Mouse (Mus musculus): ENCODE measurements at regions not wholly inside any gene's neighbourhood (a gene's known extent, or its start where the extent isn't known, plus 50 kb on each side); places are given as distances from the start of the nearest gene placed in this dataset.
A peak's percentile ranks its signal among the peaks of the same experiment; 100 is the strongest.

DNA sequence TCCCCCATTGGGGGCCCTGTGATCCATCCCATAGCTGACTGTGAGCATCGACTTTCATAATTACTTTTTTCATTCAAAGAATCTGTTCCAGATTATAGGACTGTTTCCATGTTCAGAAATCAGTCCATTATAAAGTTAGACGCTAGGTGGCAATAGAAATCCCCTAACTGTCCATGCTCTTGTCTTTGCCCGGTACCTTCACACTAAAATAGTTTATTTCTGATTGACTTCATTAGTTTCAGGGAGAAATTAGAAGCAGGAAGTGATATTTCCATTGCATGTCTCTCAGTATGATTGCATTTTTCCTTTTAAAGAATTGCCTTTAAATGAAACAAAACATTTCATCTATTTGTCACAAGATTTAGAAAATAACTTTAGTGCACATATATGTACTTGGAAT is 131.7 kb downstream of the Fbxo8 start:
- no peak for DNase-seq (ENCODE audit: low spot score in 2 of 2)

DNA sequence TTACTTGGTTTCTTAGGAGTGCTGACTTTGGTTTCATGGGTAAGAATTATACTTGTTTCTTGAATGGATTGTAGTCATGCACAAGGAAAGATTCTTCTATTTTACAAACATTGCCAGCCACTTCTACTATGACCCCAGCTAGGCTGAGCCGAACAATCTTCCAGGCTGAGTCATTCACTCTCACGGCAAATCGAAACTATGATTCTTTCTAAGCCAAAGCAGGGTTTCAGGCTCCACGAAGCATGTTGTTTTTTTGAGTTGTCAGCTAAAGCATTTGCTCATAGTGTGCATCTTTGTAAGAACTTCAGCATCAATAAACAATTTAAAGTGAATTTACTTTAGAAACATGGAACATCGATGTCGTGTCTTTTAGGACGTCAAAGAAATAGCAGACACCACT is 133.5 kb downstream of the Fbxo8 start:
- no peak for DNase-seq (ENCODE audit: low spot score in 2 of 2)

DNA sequence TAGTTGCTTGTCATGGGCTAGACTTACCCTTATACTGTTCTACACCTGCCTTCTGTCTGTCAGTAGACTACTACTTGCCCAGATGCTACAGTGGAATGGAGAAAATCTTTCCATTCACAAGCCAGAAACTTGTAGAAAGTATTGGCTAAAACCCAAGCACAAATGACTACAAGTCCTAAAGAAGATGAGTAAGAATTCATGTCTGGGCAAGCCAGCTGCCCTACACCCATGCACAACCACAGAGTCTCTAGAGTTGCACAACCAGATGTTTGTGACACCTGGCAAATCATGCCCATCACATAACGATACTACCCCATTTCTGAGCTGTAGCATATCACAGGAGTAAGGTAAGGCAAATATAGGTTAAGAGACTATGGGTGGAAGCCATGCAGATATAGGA is 144.5 kb downstream of the Fbxo8 start:
- DNase-seq (ENCODE audit: low spot score in 2 of 2), result no peak

DNA sequence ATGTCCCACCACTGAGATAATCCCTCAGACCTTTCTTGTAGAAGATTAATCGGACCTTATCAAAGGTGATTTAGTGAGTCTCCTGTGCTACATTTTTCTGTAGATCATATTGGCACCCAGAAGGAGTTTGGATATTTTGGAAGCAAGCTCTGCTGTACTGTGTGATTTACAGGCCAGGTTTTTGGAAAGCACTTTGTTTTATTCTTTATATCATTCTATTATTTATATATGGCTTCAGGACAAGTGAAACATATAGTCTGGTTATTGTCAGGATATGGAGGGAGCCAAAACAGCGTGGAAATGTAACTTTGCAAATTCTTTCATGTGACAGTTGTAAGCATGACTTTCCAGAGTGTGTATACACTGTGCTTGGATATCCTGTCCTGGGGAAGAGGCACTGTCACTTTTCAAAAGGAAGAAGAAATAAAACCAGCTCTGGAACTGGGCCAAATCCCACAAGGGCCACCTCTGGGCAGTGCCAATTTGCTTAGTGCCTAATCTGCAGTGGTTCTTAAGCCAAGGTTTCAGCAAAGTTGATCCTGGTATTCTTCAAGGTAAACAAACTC is 149.8 kb downstream of the Fbxo8 start:
- no peak for DNase-seq (ENCODE audit: low spot score in 2 of 2)

DNA sequence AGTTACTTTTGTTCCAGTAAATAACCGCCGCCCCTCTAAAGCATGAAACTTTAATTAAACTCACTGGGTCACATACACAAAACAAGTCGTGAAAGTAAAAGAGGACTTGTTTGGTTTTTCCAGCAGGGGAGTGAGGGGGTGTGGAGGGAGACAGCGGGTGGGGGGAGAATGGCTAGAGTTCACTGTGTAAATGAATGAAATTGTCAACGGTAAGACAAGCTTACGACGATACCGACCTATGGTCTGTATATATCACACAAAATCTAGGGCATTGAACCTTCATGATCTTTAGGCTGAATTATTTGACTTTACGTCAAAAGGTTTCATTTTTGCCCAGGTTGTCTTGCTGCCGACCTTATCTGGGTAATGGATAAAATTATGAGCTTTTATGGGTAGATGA is 155.5 kb downstream of the Fbxo8 start:
- no peak for DNase-seq (ENCODE audit: low spot score in 2 of 2)

DNA sequence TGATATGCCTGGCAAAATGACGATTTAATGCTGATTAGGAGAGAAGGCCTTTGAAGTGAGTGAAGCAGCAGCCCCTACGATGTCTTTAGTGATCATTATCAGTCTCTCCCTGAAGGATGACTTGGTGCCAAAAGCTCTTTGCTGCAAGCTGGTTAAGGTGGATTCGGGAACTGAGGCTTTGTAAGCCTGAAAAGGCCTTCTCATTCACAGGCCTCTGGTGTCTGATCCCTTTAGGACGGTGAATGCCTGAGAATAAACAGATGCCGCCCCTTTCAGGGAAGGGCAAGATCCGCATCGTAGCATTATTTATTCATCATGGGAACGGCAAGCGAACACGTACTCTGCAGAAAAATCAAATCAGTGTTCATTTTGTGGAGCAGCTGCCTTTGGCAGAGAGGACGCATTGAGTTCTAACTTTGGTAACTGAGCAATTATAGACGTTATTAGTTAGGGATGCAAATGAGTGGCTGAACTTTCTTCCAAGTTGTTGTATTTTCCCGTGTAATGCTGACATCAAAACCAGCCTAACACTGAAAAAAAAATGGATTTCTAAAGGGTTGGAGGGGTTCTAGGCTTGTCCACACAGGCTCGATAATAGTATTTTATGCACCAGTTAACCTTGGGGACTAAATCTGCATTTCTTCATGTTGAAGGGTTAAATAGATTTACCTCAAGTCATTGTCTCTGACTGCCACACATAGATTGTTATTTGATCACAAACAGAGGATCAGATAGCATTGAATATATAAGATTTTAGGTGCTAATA is 156.2 kb downstream of the Fbxo8 start:
- DNase-seq (ENCODE audit: low spot score in 2 of 2), result peak in 1 of 2 experiments; percentile 2

DNA sequence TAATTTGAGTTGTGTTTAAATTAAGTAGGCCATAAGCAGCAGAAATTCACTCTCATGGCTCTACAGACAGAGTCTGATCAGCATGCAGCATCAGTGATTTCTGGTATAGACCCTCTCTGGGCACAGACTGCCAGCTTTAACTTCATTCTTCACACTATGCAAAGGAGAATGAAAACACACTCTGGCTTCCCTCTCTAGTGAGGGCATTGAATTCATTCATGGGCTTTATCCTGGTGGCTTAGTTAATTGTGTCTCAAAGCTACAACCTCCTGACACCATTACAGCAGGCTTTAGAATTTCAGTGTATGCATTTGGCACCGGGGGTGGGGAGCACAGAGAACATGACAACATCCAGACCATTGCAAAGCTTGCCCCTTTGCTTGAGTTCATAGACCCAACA is 169.1 kb downstream of the Fbxo8 start:
- DNase-seq (ENCODE audit: low spot score in 2 of 2), result no peak

DNA sequence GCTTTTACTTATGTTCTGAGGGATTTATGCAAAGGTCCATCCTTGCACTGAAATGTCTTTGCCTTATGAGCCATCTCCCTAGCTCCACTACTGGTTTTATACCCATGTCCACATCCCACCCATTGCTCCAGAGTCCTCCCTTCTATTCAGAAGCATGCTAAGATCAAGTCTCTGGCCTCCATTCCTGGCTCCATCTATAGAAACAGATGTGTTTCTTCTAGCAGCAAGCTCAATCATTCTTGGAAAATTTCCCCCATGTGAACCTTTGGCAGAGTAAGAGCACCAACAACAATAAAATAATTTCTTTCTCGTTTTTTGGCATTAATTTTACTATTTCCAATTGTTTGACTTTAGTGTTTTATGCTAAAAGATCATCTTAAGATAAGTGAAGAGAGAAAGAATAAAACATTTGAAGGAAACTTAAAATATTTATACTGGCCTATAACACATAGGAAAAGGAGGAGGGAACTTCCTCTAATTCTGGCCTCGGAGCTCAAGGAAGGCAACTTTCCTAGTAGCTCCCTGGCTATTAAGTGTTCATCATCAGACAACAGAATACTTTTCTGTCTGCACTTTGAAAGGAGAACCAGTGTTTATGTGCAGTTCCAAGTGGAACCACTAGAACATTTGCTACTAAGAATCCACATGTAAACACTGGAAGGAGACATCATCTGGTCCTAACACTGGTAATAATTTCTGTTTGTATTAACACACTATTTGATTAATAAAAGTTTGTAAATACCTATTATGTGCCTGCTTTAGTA is 171.8 kb downstream of the Fbxo8 start:
- no peak for DNase-seq (ENCODE audit: low spot score in 2 of 2)

DNA sequence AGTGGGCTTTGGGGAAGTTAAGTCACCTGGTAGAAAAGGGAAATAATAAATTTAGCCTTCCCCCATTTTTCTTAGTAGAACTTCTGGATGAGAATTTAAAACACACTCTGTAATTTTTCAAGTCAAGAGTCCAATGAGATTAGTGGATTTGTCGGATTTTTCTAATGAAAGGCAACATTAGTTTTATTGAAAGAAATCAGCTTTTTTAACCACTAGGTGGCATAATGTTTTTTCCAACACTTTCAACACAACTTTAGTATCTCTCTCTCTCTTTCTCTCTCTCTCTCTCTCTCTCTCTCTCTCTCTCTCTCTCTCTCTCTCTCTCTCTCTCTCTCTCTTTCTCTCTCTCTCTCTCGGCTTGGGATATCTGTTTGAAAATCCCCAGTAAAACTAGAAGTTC is 173.7 kb downstream of the Fbxo8 start:
- DNase-seq (ENCODE audit: low spot score in 2 of 2), result no peak

DNA sequence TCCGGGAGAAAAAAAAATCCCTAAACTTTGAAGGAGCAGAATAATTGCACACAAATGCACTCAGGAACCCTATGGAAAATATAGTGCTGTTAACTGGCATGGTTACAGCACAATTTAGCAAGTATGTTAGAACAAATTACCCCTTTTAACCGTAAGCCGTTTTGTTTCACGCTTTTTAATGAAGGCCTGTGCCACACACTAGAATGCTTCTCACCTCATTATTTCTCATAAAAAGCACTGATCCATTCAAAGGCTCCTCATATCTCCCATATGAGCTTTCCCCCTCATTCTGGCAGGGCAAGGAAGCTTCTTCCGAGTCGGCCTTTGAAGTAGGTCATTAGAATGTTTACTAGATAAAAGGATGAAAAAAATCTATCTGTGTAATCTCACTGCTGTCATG is 182.4 kb downstream of the Fbxo8 start:
- DNase-seq (ENCODE audit: low spot score in 2 of 2), result no peak

DNA sequence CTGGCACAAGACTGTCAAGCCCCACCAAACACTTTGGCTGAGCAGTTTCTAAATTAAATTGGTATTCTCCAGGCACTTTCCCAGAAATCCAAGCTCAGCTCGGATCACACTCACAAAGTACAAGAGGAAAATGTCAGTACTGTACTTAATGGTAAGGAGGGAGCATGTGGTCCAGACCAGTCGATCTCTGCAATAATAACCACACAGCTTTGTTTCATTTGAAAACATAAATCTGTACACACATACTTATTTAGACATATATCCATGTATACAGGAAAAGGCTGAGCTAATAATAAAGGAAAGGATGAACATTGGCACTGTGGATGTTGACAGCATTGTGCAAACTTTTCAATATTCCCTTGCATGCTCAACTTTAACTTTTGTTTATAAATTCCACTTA is 184.1 kb downstream of the Fbxo8 start:
- DNase-seq (ENCODE audit: low spot score in 2 of 2), result no peak

DNA sequence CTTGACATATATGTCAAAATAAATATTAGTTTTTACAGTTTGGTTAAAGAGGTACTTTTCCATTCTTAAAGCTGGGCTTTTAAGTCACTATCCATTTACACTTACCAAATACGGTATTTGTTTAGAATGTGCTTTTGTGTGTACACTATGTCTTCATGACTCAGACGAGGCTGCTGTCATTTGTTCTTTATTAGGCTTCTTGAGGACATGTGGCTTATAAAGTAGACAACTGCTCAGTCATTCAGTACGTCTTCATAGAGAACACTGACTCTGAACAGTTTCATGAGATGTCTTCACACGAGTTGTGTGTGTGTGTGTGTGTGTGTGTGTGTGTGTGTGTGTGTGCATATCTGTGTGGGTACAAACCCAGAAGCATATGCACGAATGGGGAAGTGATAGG is 216.1 kb downstream of the Fbxo8 start:
- DNase-seq (ENCODE audit: low spot score in 2 of 2), result no peak

DNA sequence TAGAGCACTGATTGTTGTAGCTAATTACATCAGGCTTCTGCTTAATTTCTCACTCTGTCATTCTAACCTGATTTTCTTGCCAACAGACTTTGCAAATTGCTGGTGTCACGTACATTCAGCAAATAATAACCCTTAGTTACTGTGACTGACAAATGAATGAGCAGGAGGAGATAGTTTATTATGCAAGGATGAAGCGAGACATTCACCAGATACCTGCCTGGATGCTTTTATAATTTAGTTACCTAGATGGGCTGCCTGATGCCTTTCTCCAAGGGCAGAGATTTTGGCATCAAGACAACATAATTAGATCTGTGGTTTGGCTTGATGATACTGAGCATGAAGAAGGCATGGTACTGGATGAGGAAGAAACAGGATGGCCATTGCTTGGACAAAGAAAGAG is 233.6 kb downstream of the Fbxo8 start:
- DNase-seq (ENCODE audit: low spot score in 2 of 2), result no peak

DNA sequence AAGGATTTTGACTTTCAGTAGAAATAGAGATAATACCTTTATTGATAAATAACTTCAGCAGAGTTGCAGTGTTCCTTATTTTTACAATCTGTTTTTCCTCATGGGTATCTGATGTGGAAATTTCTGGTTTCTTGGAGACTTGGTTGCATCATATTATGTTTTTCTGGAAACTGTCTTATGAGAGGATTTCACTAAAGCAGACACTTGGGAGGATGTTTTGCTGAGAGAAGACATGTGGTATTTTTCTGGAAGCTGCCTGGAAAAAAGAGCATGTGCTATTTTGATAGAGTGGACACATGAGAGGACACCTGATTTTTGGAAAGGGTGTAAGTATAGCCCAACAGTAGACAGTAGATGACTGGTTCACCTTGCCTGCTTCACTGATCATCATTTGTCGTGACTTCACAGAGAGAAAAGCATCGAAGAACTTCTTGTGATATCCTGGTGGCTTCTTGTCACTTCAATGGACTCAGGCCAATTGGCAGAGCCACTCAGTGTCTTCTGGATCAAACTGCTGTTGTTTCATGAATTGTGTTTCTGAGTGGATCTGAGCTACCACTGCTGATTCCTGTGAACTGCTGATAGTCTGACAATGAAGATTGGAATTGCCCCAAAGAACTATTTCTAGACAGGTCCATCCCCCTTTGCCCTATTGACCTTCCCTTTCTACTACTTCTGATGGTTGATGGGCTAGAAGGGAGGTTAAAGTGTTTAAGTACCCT is 238.8 kb downstream of the Fbxo8 start:
- no peak for DNase-seq (ENCODE audit: low spot score in 2 of 2)

DNA sequence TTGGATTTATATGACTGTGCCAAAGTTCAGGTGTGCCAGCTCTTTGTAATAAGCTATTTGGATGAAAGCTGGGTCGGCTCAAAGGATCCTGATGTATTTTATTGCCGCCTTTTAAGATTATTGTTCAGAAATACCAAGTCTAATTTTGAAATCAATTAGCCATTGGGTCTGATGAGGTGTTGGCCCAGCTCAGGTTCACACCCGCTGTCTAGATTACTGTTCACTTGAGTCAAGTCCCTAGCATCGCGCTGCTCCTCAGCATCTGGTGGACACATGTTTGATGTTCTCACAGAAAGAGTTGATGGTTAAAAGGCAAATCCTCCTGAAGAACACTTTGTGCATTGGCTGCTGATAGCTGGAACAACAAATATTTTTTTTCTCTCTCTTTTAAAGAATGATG is 281.8 kb downstream of the Fbxo8 start:
- no peak for DNase-seq (ENCODE audit: low spot score in 2 of 2)

DNA sequence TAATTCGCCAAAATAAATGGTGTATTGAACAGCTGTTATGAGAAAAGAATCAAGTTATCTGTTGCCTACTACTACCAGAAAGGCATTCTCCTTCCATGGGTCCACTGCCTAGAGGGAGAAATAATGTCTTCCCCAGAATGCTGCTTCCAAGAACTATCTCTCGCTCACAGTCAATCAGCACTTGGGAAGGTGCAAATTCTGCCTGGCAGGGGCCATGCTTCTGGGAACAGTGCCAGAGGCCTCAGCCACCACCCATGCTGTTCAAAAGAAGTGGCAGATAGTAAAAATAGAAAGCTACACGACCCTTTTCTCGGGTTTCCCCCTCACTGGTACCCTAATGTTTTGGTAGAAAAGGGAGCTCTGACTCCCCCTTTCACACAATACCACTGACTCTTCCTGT is 282.2 kb downstream of the Fbxo8 start:
- peak in 1 of 2 experiments; percentile 3 for DNase-seq (ENCODE audit: low spot score in 2 of 2)

DNA sequence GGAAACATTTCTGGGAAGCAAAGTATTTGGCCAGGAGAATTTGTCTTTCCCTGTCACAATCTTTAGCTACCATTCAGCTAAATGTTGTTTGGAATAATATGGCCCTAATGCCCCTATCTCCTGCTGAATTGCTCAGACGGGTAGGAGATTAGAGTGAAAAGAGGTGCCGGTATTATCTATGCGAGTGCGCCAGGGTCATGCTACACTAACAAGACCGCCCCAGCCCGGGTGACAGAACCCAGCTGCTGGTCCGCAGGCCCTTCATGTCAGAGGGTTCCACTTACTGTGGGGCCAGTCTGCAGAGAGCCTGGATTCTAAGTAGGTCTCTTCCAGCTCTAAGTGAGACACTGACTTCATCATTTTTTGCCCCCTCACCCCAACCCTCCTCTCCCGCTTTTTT is 332.6 kb downstream of the Fbxo8 start:
- no peak for DNase-seq (ENCODE audit: low spot score in 2 of 2)

DNA sequence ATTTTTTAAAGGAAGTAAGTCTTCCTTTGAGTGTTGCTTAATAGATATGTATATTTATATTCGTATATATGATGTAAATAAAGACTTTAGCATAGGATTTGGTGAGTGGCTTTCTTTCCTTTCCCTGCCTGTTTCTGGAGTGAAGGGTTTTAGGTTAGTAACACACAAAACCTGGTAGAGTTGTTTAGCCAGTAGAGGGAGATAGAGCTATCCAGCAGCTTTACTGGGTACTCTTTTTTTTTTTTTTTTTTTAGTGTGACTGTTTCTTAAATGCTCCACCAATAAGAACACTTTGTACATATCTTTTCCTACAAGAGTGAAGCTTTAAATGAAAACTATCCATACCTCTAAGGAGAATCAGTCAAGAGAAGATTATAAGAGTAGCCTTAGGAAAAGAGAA is 333.3 kb downstream of the Fbxo8 start:
- DNase-seq (ENCODE audit: low spot score in 2 of 2), result no peak

DNA sequence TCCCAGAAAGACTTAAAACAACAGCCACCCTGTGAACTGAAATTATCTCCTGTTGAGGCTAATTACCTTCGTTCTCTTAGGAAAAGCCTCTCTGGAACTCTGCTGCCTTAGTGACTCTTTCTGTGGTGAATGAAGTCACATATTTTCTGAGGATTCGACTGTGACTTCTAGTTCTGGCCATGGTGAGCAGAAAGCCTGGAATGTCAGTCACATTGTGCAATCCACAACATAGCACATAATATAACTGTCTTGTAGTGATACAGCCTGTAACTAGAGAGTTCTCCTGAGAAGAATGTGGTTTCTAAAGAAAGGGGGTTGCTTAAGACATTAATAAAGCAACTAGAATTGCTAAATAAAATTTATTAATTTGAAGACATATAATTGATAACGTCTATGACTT is 342.7 kb downstream of the Fbxo8 start:
- no peak for DNase-seq (ENCODE audit: low spot score in 2 of 2)

DNA sequence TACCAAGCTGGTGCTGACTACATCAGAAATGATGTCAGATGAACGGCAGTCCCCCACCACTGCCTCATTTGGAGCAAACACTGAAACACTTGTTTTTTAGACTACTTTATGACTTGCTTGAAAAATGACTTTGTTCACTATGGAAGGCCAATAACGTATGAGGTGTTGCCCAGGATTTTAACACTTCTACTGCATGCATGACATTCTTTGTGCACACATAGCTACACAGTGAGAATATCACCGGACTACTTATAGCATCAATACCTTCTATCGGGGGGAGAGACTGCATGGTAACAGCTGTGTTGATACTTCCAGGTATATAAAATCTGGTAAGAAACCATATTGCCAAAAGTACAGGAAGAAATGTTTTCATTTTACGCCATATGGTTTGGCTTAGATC is 364.5 kb downstream of the Fbxo8 start:
- no peak for DNase-seq (ENCODE audit: low spot score in 2 of 2)

DNA sequence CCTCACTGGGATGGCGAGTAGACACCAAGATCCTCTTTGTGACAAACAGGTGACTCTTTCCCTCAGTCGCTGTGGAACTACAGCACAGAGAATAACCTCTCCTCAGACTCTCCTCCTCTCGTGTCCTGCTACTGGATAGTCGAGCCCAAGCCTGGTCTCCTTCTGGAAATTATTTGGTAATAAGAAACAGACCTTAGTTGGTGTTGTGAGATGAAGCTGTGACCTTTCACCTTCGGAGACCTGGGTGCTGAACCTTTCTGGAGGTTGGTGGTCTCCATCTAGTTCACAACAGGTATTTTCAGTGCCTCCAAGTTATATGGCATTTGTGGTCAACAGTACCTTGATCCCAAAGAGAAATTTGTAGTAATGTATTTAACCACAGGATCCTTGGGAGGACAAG is 365.1 kb downstream of the Fbxo8 start:
- no peak for DNase-seq (ENCODE audit: low spot score in 2 of 2)

DNA sequence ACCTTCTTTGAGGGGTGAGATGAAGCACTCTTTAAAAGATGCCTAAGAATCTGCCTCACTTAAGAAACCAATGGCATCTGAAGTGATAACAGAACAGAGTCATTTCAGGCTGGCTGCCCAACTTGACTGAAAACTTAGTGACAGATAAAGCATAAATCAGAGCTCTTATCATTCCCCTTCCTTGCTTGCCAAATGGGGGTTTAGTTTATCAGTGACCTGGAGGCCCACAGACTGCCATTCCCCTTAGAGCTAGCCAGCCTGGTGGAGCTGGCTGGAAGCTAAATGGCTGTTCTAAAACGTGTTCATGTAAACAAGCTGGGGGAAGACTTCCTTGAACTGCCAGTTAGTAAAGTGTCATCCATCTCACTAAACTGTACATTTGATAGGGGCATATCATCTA is 373.8 kb downstream of the Fbxo8 start:
- no peak for DNase-seq (ENCODE audit: low spot score in 2 of 2)

DNA sequence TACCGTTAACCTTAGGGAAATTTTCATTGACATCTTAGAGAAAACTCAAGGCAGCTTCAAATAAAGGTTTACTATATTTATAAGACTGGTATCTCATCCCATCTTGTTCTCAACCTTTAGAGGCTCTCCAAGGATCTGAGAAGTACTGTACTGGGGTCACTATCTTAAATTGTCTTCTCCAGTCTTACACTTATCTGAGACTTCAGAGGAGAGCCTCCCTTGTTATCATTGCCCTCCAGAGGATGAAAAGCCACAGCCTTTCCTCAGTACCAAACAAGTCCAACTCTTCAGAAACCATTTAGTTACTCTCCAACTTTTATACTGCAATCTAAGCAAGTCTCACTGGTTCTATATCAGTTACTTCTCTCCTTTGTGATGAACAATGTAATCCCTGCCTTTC is 376.3 kb downstream of the Fbxo8 start:
- DNase-seq (ENCODE audit: low spot score in 2 of 2), result no peak

Measured in cerebellum, postnatal 4 days (tissue).